Mouse (Mus musculus) heart, embryonic 13.5 days (tissue): ENCODE measurements around the gene Pdk4. TPM values are rescaled to one million over a fixed set of nuclear protein-coding genes. Genes with fewer than 3 reads are reported as not detected.
A peak's percentile ranks its signal among the peaks of the same experiment; 100 is the strongest.

Experiments used
- ATAC-seq: fragments of 200-750 bp; cut with Nextera tagmentation; 2 replicates; pipeline ENCODE4 v1.8.0; 2017; ENCODE audit warnings: moderate TSS enrichment; ENCODE audit not compliant: insufficient number of reproducible peaks, low FRiP score, low TSS enrichment; ENCODE audit errors: extremely low read depth
- H3K27ac ChIP-seq: fragments of 300-500 bp; sonication (generic); replicated peaks from 2 replicates; pipeline ENCODE4 v1.5.1; 2015; ENCODE audit warnings: moderate library complexity, mild to moderate bottlenecking, inconsistent platforms
- H3K27me3 ChIP-seq: fragments of 300-500 bp; sonication (generic); replicated peaks from 2 replicates; pipeline ENCODE4 v1.6.1; 2015; ENCODE audit warnings: mild to moderate bottlenecking, inconsistent platforms
- H3K36me3 ChIP-seq: fragments of 300-500 bp; sonication (generic); 2 replicates; pipeline ENCODE4 v1.6.1; 2015; ENCODE audit warnings: mild to moderate bottlenecking, inconsistent platforms
- H3K4me1 ChIP-seq: fragments of 300-500 bp; sonication (generic); 2 replicates; pipeline ENCODE4 v1.6.1; 2015; ENCODE audit warnings: inconsistent platforms
- H3K4me2 ChIP-seq: fragments of 300-500 bp; sonication (generic); 2 replicates; pipeline ENCODE4 v1.6.1; 2015; ENCODE audit warnings: inconsistent platforms, mild to moderate bottlenecking, moderate library complexity
- H3K4me3 ChIP-seq: fragments of 300-500 bp; sonication (generic); 2 replicates; pipeline ENCODE4 v1.5.1; 2015; ENCODE audit warnings: moderate library complexity, mild to moderate bottlenecking, inconsistent platforms
- H3K9ac ChIP-seq: fragments of 300-500 bp; sonication (generic); 2 replicates; pipeline ENCODE4 v1.6.1; 2015; ENCODE audit warnings: inconsistent platforms, mild to moderate bottlenecking, moderate library complexity
- H3K9me3 ChIP-seq: fragments of 300-500 bp; sonication (generic); 2 replicates; pipeline ENCODE4 v1.6.1; 2016; ENCODE audit warnings: inconsistent platforms
- WGBS: fragments of 180-500 bp; shearing (Covaris S2); methylation state at CpG from one replicate; pipeline ENCODE4 v1.1.7; 2015; ENCODE audit warnings: mixed read lengths; 5-methylcytosine and 5-hydroxymethylcytosine counted together
- polyA plus RNA-seq: library from polyadenylated mRNA; unstranded; fragments of >200 nt; fragmentation: Nextera tagmentation; extraction: Ambion mirVana; gene quantifications from 2 replicates; pipeline ENCODE4 v1.2.1, GENCODE M21; 2015

Pdk4 gene
- polyA plus RNA-seq, 1 experiment from 2014 or later = 22.4 TPM

DNA sequence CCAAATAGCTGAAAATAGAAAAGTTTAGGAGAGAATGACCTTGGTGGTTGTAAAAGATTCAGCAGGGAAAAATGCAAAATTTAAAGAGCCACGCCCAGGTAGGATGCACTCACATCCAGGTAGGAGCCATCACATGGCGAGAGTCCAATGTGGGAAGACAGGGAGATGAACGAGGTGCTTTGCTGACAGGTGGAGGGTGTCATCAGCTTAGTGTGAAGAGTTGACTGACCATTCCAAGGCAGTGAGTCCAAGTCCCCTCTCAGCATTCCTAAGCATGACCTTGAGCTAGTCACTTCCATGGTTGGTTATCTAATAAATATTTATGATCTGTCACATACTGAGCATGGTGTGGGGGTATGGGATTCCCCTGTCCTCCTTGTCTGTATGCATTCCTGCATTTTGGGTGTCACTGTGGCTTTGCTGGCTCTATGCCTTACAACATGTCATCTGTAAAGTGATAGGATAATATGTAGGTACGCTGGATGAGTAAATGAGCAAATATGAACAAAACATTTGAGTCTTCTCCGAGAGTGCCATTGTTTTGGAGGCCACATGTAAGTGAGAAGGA lies 51.7 kb downstream of the Pdk4 start:
- peaks cover 42% of the 10 kb centered on the region for H3K4me1 ChIP-seq
- 85% methylated on average over 5 of the region's 5 CpGs for WGBS
- no peak for ATAC-seq
- no peak overlapping the region for H3K9ac ChIP-seq
- H3K4me3 ChIP-seq = no peak overlapping the region
- no peak overlapping the region for H3K4me2 ChIP-seq
- H3K27me3 ChIP-seq = no peaks in the 10 kb centered on the region
- no peak overlapping the region for H3K27ac ChIP-seq
- H3K9me3 ChIP-seq = no peaks in the 10 kb centered on the region
- H3K36me3 ChIP-seq = no peaks in the 10 kb centered on the region

DNA sequence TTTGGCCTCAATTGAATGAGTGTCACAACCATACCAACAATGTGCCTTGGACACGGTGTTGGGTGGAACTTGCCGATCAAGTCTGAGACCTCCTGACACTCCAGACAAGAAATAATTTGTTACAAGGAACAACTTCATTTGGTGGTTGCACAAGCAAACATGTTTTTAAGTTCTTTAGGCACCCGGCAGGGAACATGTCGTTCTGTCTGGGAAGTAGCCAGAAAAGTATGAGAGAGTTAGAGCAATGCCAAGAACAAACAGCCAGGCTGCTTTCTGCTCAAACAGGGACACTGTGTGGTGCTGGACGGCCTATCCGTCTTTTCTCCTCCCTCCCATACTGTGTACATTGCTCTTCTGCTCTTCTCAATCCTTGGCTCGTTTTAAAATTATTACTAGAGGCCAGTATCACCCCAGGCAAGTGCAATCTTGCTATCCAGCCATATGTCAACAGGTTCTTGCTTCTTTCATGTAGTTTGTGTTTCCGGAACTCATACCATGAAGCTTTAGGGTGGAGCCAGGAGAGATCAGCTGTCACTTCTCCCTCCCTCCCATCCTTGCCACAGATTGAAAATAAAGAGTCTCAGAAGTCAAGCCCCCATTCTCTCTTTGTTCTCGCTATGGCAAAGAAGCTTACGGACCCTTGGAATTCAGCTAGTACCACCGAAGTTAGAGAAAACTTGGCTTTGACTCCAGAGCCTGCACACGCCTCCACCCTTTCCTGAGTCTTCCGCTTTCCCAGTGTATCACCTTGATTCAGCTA lies 52.8 kb downstream of the Pdk4 start:
- WGBS = 14% methylated on average over 13 of the region's 13 CpGs
- peak; percentile 34; the same call in 1 of the 2 replicates for ATAC-seq
- Histone ChIP-seq H3K27me3 (no peaks in the 10 kb centered on the region), H3K27ac (peak overlapping the region; percentile 86), H3K4me2 (peak overlapping the region; percentile 65), H3K9ac (peak overlapping the region; percentile 64), H3K9me3 (no peaks in the 10 kb centered on the region), H3K4me3 (peak overlapping the region; percentile 32), H3K36me3 (no peaks in the 10 kb centered on the region), H3K4me1 (peaks cover 41% of the 10 kb centered on the region)

DNA sequence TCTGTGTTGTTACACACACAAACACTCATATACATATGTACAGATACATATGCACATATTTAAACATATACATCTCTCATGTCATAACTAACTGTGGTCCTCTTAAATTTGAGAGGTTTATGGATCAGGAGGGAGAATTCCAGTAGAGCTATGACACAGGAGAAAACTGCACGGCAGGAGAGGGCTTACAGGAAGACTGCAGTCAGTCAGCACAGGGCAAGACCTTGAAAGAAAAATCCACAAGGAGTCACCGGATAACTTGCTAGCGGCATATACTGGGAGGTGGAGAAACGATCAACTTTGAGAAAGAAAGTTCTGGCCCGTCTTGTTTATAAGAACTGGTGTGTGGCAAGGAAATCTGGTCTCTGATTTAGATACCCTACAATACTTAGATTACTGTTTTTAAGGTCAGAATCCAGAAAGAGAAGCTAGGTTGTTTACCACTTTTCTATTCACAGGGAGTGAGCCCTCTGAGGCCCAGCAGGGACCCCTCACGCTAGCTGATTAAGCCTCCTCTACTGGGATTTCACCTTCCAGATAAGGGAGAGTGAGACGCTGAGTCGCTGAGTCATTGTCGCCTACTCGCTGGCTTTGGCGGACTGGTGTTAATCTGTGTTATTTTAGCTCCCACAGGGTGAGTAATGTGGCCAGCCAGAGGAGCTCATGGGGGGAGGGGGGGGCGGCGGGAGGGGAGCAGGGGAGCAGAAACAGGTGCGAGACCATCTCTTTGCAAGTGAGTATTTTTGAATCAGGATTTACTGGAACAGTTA lies 53.6 kb downstream of the Pdk4 start:
- Histone ChIP-seq H3K27me3 (no peaks in the 10 kb centered on the region), H3K36me3 (no peaks in the 10 kb centered on the region), H3K9me3 (no peaks in the 10 kb centered on the region), H3K27ac (peak overlapping the region; percentile 86), H3K4me1 (peaks cover 38% of the 10 kb centered on the region), H3K4me2 (peak overlapping the region; percentile 65), H3K9ac (peak overlapping the region; percentile 64), H3K4me3 (peak overlapping the region; percentile 32)
- 1% methylated on average over 14 of the region's 14 CpGs for WGBS
- peak; percentile 79 for ATAC-seq

DNA sequence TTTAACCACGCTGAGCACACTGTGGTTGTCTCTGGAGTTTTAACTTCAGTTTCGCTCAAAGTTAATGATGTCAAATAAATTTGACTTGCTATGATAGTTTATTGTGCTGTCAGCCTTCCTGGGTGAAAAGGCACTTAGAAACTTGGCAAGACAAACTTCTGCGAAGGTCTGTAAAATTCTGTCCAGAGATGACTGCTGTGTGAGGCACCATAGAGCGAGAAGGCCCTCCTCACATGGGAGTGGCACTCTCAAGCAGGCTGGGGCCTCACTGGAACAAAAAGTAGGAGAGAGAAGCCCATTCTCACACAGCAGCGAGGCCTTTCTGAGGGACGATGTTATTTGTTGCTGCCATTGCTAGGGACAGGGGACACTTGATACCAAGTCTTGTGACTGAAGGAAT lies 54.9 kb downstream of the Pdk4 start:
- peaks cover 38% of the 10 kb centered on the region for H3K4me1 ChIP-seq
- H3K27me3 ChIP-seq = no peaks in the 10 kb centered on the region
- no peak overlapping the region for H3K4me2 ChIP-seq

DNA sequence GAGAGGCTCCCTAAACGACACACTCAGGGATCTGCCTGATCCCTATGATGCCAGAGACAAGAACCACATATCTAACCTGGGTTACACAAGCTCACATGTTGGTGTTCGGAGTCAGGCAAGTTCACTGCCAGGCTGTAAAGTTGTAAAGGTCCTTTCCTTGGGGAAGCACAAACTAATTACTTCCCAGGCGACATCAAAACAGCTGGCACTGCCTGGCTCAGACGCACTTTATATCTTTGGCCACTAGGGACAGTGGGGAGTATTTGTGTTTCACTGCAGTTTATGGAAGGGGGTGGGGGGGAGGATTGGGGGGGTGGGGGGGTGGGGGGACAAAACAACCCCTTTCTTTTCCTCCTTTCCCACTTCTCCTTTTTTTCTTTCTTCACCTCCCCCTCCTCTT lies 58.4 kb downstream of the Pdk4 start:
- no peak for ATAC-seq
- Histone ChIP-seq H3K27ac (no peak overlapping the region), H3K4me2 (no peak overlapping the region), H3K27me3 (no peaks in the 10 kb centered on the region), H3K9me3 (no peaks in the 10 kb centered on the region), H3K36me3 (0 out of 2 replicates have a peak, but pooled peaks cover 5% of the 10 kb centered on the region), H3K4me3 (no peak overlapping the region), H3K4me1 (peaks cover 18% of the 10 kb centered on the region), H3K9ac (no peak overlapping the region)
- WGBS = 53% methylated on average over 4 of the region's 4 CpGs

More for the DNA sequence above, 54.9 kb downstream of the Pdk4 start:
- Histone ChIP-seq H3K4me3 (no peak overlapping the region), H3K9ac (no peak overlapping the region), H3K9me3 (no peaks in the 10 kb centered on the region), H3K36me3 (no peaks in the 10 kb centered on the region), H3K27ac (no peak overlapping the region)
- ATAC-seq = no peak
- 84% methylated on average over 6 of the region's 6 CpGs for WGBS

DNA sequence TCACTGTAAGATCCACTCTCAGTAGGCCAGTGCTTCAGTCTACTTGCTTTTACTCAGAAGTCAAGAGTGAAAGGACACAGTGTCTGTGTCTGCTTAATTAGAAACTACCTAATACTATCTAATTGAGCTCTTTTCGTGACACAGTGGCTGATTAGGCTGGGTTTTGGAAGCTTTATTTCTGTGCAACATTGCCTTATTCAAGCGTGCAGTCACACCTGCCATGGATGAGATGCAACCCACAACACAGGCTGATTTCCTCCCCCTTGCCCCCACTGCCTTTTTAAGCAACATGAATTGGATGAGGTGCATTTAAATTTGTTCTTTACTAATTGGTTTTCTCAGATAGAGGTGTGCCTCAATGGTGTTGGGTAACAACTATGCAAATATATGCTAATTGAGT lies 62.2 kb downstream of the Pdk4 start:
- Histone ChIP-seq H3K4me1 (no peaks in the 10 kb centered on the region), H3K36me3 (peaks cover 26% of the 10 kb centered on the region), H3K27me3 (no peaks in the 10 kb centered on the region), H3K4me2 (no peak overlapping the region), H3K9ac (no peak overlapping the region), H3K4me3 (no peak overlapping the region), H3K9me3 (no peaks in the 10 kb centered on the region), H3K27ac (no peak overlapping the region)
- ATAC-seq = no peak
- 83% methylated on average over 2 of the region's 2 CpGs for WGBS

Other genes with a start within 250 kb of the Pdk4 start
- gene Pon3, start 240.0 kb downstream of the Pdk4 start, polyA plus RNA-seq = 36.5 and 41.3 TPM in 2 replicates
- gene Pon2, start 197.9 kb downstream of the Pdk4 start, polyA plus RNA-seq = 37.2 and 41.4 TPM in 2 replicates
- gene Asb4, start 112.9 kb downstream of the Pdk4 start, polyA plus RNA-seq = 31.4 and 34.1 TPM in 2 replicates
- 2.9 and 3.4 TPM in 2 replicates for gene Dync1i1, start 229.3 kb upstream of the Pdk4 start, polyA plus RNA-seq